Mouse (Mus musculus) spleen, embryonic (tissue): Measurements from ENCODE around the gene Immp2l.

Experiments
- CTCF ChIA-PET: fragments of 350-600 bp; sonication (Branson Sonifier 250); formaldehyde crosslinking; loops from one replicate; lab custom pipeline; 2022; lab: Charles Lee

Immp2l gene

GRCm38 (mm10) chr12:41313391-41313790 is 289.5 kb downstream of the Immp2l start:
- CTCF ChIA-PET: no interaction called here

GRCm38 (mm10) chr12:41314811-41315461 is 291.0 kb downstream of the Immp2l start:
- CTCF ChIA-PET: no interaction called here

- CTCF ChIA-PET: no interaction called here
Measured at GRCm38 (mm10) chr12:41315871-41316270, 292.0 kb downstream of the Immp2l start.

GRCm38 (mm10) chr12:41316426-41316825 is 292.5 kb downstream of the Immp2l start:
- CTCF ChIA-PET: no interaction called here

GRCm38 (mm10) chr12:41317431-41317830 is 293.5 kb downstream of the Immp2l start:
- CTCF ChIA-PET: no interaction called here

- CTCF ChIA-PET: no interaction called here
Measured at GRCm38 (mm10) chr12:41322018-41322417, 298.1 kb downstream of the Immp2l start.

- CTCF ChIA-PET: no interaction called here
Measured at GRCm38 (mm10) chr12:41324418-41324817, 300.5 kb downstream of the Immp2l start.

GRCm38 (mm10) chr12:41325756-41326155 is 301.9 kb downstream of the Immp2l start:
- CTCF ChIA-PET: no interaction called here

- CTCF ChIA-PET: no interaction called here
Measured at GRCm38 (mm10) chr12:41330988-41331671, 307.2 kb downstream of the Immp2l start.

- CTCF ChIA-PET: no interaction called here
Measured at GRCm38 (mm10) chr12:41345621-41346020, 321.7 kb downstream of the Immp2l start.

- CTCF ChIA-PET: no interaction called here
Measured at GRCm38 (mm10) chr12:41347494-41347893, 323.6 kb downstream of the Immp2l start.

GRCm38 (mm10) chr12:41349386-41349785 is 325.5 kb downstream of the Immp2l start:
- CTCF ChIA-PET: interaction anchor here (0.6 kb wide), 1 partner anchor 324 kb away, joined by 3 read pairs; no protein-coding TSS in a partner anchor

- CTCF ChIA-PET: interaction anchor here (0.6 kb wide), 1 partner anchor 325 kb away, joined by 3 read pairs; no protein-coding TSS in a partner anchor
Measured at GRCm38 (mm10) chr12:41349814-41350213, 325.9 kb downstream of the Immp2l start.

GRCm38 (mm10) chr12:41351275-41351674 is 327.4 kb downstream of the Immp2l start:
- CTCF ChIA-PET: no interaction called here

- CTCF ChIA-PET: no interaction called here
Measured at GRCm38 (mm10) chr12:41354857-41355256, 331.0 kb downstream of the Immp2l start.

GRCm38 (mm10) chr12:41356040-41356439 is 332.1 kb downstream of the Immp2l start:
- CTCF ChIA-PET: no interaction called here

- CTCF ChIA-PET: no interaction called here
Measured at GRCm38 (mm10) chr12:41386685-41387084, 362.8 kb downstream of the Immp2l start.

- CTCF ChIA-PET: no interaction called here
Measured at GRCm38 (mm10) chr12:41394231-41394630, 370.3 kb downstream of the Immp2l start.

GRCm38 (mm10) chr12:41401136-41401535 is 377.2 kb downstream of the Immp2l start:
- CTCF ChIA-PET: no interaction called here

- CTCF ChIA-PET: no interaction called here
Measured at GRCm38 (mm10) chr12:41401923-41402322, 378.0 kb downstream of the Immp2l start.

- CTCF ChIA-PET: no interaction called here
Measured at GRCm38 (mm10) chr12:41409431-41409830, 385.5 kb downstream of the Immp2l start.

GRCm38 (mm10) chr12:41416635-41417034 is 392.7 kb downstream of the Immp2l start:
- CTCF ChIA-PET: no interaction called here

GRCm38 (mm10) chr12:41417099-41417498 is 393.2 kb downstream of the Immp2l start:
- CTCF ChIA-PET: no interaction called here
